Mouse (Mus musculus): ENCODE results near the gene H1f0.

DNA sequence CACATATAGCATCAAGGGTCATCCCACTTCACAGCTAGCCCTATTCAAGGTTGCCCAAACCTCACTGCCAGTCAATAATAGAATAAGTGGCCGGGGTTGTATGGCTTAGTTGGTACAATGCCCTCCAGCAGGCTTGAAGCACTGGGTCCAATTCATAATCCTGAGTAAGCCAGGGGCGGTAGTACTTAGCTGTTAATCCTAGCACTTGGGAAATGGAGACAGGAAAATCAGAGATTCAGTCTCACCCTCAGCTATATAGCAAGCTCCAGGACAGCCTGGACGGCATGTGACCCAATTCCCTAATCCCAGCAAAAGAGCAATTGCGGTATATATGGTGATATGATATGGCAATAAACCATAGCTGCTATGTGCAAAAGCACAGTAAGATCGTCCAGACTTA lies 21.2 kb upstream of the H1f0 start:
- no peak for TF ChIP-seq CTCF (IDR thresholded peaks at IDR 0.05; ENCODE audit: low read depth, low read length)
- no peak for TF ChIP-seq POLR2A (IDR thresholded peaks at IDR 0.05; ENCODE audit: borderline replicate concordance, low read depth, low read length)
